Mouse (Mus musculus): Measurements from ENCODE around the gene Ptprs. TPM values are rescaled to one million over a fixed set of nuclear protein-coding genes. Genes with fewer than 3 reads are reported as not detected.

The Ptprs gene
- polyA plus RNA-seq, 1 experiment from 2014 or later = 5.3 TPM

GRCm38 (mm10) chr17:56453689-56454088 is 22.6 kb downstream of the Ptprs start:
- Histone ChIP-seq H3K27me3 (ENCODE audit: control insufficient read depth, insufficient read depth, low read depth, low read length) (no peaks in the 10 kb centered on the region), H3K4me1 (ENCODE audit: control insufficient read depth, low read depth, low read length) (no peaks in the 10 kb centered on the region), H3K9ac (ENCODE audit: low read depth, low read length) (no peak overlapping the region), H3K4me3 (ENCODE audit: low read depth, low read length) (no peak overlapping the region), H3K36me3 (ENCODE audit: control insufficient read depth, insufficient read depth) (no peaks in the 10 kb centered on the region), H3K4me2 (ENCODE audit: low read depth, low read length) (no peak overlapping the region), H3K27ac (ENCODE audit: low read length) (no peak overlapping the region), H3K9me3 (replicated peaks; ENCODE audit: control insufficient read depth, low read length) (no peaks in the 10 kb centered on the region)
- no peak for ATAC-seq (ENCODE audit: low read depth)
- WGBS (ENCODE audit: insufficient replicate concordance) = 73% methylated on average over 4 of the region's 4 CpGs

GRCm38 (mm10) chr17:56453251-56453650 is 23.0 kb downstream of the Ptprs start:
- Histone ChIP-seq H3K9me3 (replicated peaks; ENCODE audit: control insufficient read depth, low read length) (no peaks in the 10 kb centered on the region), H3K9ac (ENCODE audit: low read depth, low read length) (no peak overlapping the region), H3K4me3 (ENCODE audit: low read depth, low read length) (no peak overlapping the region), H3K27ac (ENCODE audit: low read length) (no peak overlapping the region), H3K4me1 (ENCODE audit: control insufficient read depth, low read depth, low read length) (no peaks in the 10 kb centered on the region), H3K4me2 (ENCODE audit: low read depth, low read length) (no peak overlapping the region), H3K27me3 (ENCODE audit: control insufficient read depth, insufficient read depth, low read depth, low read length) (no peaks in the 10 kb centered on the region), H3K36me3 (ENCODE audit: control insufficient read depth, insufficient read depth) (no peaks in the 10 kb centered on the region)
- ATAC-seq (ENCODE audit: low read depth) = no peak
- 68% methylated on average over 4 of the region's 4 CpGs for WGBS (ENCODE audit: insufficient replicate concordance)

GRCm38 (mm10) chr17:56447716-56448115 is 28.6 kb downstream of the Ptprs start:
- no peak overlapping the region for H3K4me2 ChIP-seq (ENCODE audit: low read depth, low read length)
- no peaks in the 10 kb centered on the region for H3K27me3 ChIP-seq (ENCODE audit: control insufficient read depth, insufficient read depth, low read depth, low read length)
- no peak overlapping the region for H3K27ac ChIP-seq (ENCODE audit: low read length)
- no peak for ATAC-seq (ENCODE audit: low read depth)
- no peak overlapping the region for H3K4me3 ChIP-seq (ENCODE audit: low read depth, low read length)
- no peak overlapping the region for H3K9ac ChIP-seq (ENCODE audit: low read depth, low read length)
- H3K4me1 ChIP-seq (ENCODE audit: control insufficient read depth, low read depth, low read length) = peaks cover 4% of the 10 kb centered on the region; the same call in 1 of the 2 replicates
- no peaks in the 10 kb centered on the region for H3K36me3 ChIP-seq (ENCODE audit: control insufficient read depth, insufficient read depth)
- WGBS (ENCODE audit: insufficient replicate concordance) = 71% methylated on average over 2 of the region's 2 CpGs
- no peaks in the 10 kb centered on the region for H3K9me3 ChIP-seq (replicated peaks; ENCODE audit: control insufficient read depth, low read length)

GRCm38 (mm10) chr17:56445397-56445796 is 30.9 kb downstream of the Ptprs start:
- H3K36me3 ChIP-seq (ENCODE audit: control insufficient read depth, insufficient read depth) = no peaks in the 10 kb centered on the region
- no peak for ATAC-seq (ENCODE audit: low read depth)
- no peaks in the 10 kb centered on the region for H3K27me3 ChIP-seq (ENCODE audit: control insufficient read depth, insufficient read depth, low read depth, low read length)
- no peak overlapping the region for H3K27ac ChIP-seq (ENCODE audit: low read length)
- no peak overlapping the region for H3K9ac ChIP-seq (ENCODE audit: low read depth, low read length)
- no peak overlapping the region for H3K4me2 ChIP-seq (ENCODE audit: low read depth, low read length)
- peaks cover 4% of the 10 kb centered on the region; the same call in 1 of the 2 replicates for H3K4me1 ChIP-seq (ENCODE audit: control insufficient read depth, low read depth, low read length)
- WGBS (ENCODE audit: insufficient replicate concordance) = 80% methylated on average over 14 of the region's 14 CpGs
- no peaks in the 10 kb centered on the region for H3K9me3 ChIP-seq (replicated peaks; ENCODE audit: control insufficient read depth, low read length)
- no peak overlapping the region for H3K4me3 ChIP-seq (ENCODE audit: low read depth, low read length)

GRCm38 (mm10) chr17:56444771-56445170 is 31.5 kb downstream of the Ptprs start:
- no peaks in the 10 kb centered on the region for H3K27me3 ChIP-seq (ENCODE audit: control insufficient read depth, insufficient read depth, low read depth, low read length)
- 56% methylated on average over 3 of the region's 3 CpGs for WGBS (ENCODE audit: insufficient replicate concordance)
- no peaks in the 10 kb centered on the region for H3K36me3 ChIP-seq (ENCODE audit: control insufficient read depth, insufficient read depth)
- H3K9me3 ChIP-seq (replicated peaks; ENCODE audit: control insufficient read depth, low read length) = no peaks in the 10 kb centered on the region
- ATAC-seq (ENCODE audit: low read depth) = no peak
- no peak overlapping the region for H3K27ac ChIP-seq (ENCODE audit: low read length)
- no peak overlapping the region for H3K4me3 ChIP-seq (ENCODE audit: low read depth, low read length)
- H3K9ac ChIP-seq (ENCODE audit: low read depth, low read length) = no peak overlapping the region
- H3K4me1 ChIP-seq (ENCODE audit: control insufficient read depth, low read depth, low read length) = peaks cover 4% of the 10 kb centered on the region; the same call in 1 of the 2 replicates
- H3K4me2 ChIP-seq (ENCODE audit: low read depth, low read length) = no peak overlapping the region

- Histone ChIP-seq H3K9me3 (replicated peaks; ENCODE audit: control insufficient read depth, low read length) (no peaks in the 10 kb centered on the region), H3K4me3 (ENCODE audit: low read depth, low read length) (no peak overlapping the region), H3K4me2 (ENCODE audit: low read depth, low read length) (no peak overlapping the region), H3K27me3 (ENCODE audit: control insufficient read depth, insufficient read depth, low read depth, low read length) (no peaks in the 10 kb centered on the region), H3K36me3 (ENCODE audit: control insufficient read depth, insufficient read depth) (no peaks in the 10 kb centered on the region), H3K9ac (ENCODE audit: low read depth, low read length) (no peak overlapping the region), H3K27ac (ENCODE audit: low read length) (no peak overlapping the region), H3K4me1 (ENCODE audit: control insufficient read depth, low read depth, low read length) (peaks cover 4% of the 10 kb centered on the region; the same call in 1 of the 2 replicates)
- ATAC-seq (ENCODE audit: low read depth) = no peak
- WGBS (ENCODE audit: insufficient replicate concordance) = 30% methylated on average over 5 of the region's 5 CpGs
These were observed 32.9 kb downstream of the Ptprs start for GRCm38 (mm10) chr17:56443341-56443795.

- Histone ChIP-seq H3K4me2 (ENCODE audit: low read depth, low read length) (no peak overlapping the region), H3K4me1 (ENCODE audit: control insufficient read depth, low read depth, low read length) (peaks cover 4% of the 10 kb centered on the region; the same call in 1 of the 2 replicates), H3K9me3 (replicated peaks; ENCODE audit: control insufficient read depth, low read length) (no peaks in the 10 kb centered on the region), H3K4me3 (ENCODE audit: low read depth, low read length) (no peak overlapping the region), H3K9ac (ENCODE audit: low read depth, low read length) (no peak overlapping the region), H3K27me3 (ENCODE audit: control insufficient read depth, insufficient read depth, low read depth, low read length) (no peaks in the 10 kb centered on the region), H3K27ac (ENCODE audit: low read length) (no peak overlapping the region), H3K36me3 (ENCODE audit: control insufficient read depth, insufficient read depth) (no peaks in the 10 kb centered on the region)
- WGBS (ENCODE audit: insufficient replicate concordance) = 57% methylated on average over 6 of the region's 6 CpGs
- no peak for ATAC-seq (ENCODE audit: low read depth)
These were observed 34.0 kb downstream of the Ptprs start for GRCm38 (mm10) chr17:56442316-56442715.

- no peak for ATAC-seq (ENCODE audit: low read depth)
- H3K27me3 ChIP-seq (ENCODE audit: control insufficient read depth, insufficient read depth, low read depth, low read length) = no peaks in the 10 kb centered on the region
- H3K27ac ChIP-seq (ENCODE audit: low read length) = no peak overlapping the region
- no peak overlapping the region for H3K9ac ChIP-seq (ENCODE audit: low read depth, low read length)
- 59% methylated on average over 15 of the region's 15 CpGs for WGBS (ENCODE audit: insufficient replicate concordance)
- H3K4me2 ChIP-seq (ENCODE audit: low read depth, low read length) = no peak overlapping the region
- H3K4me1 ChIP-seq (ENCODE audit: control insufficient read depth, low read depth, low read length) = peaks cover 4% of the 10 kb centered on the region; the same call in 1 of the 2 replicates
- H3K36me3 ChIP-seq (ENCODE audit: control insufficient read depth, insufficient read depth) = no peaks in the 10 kb centered on the region
- no peak overlapping the region for H3K4me3 ChIP-seq (ENCODE audit: low read depth, low read length)
- no peaks in the 10 kb centered on the region for H3K9me3 ChIP-seq (replicated peaks; ENCODE audit: control insufficient read depth, low read length)
These were observed 36.4 kb downstream of the Ptprs start for GRCm38 (mm10) chr17:56439731-56440460.

GRCm38 (mm10) chr17:56431582-56431981 is 44.7 kb downstream of the Ptprs start:
- H3K4me3 ChIP-seq (ENCODE audit: low read depth, low read length) = no peak overlapping the region
- no peak overlapping the region for H3K4me2 ChIP-seq (ENCODE audit: low read depth, low read length)
- H3K9me3 ChIP-seq (replicated peaks; ENCODE audit: control insufficient read depth, low read length) = no peaks in the 10 kb centered on the region
- no peak overlapping the region for H3K9ac ChIP-seq (ENCODE audit: low read depth, low read length)
- WGBS (ENCODE audit: insufficient replicate concordance) = 68% methylated on average over 3 of the region's 3 CpGs
- H3K4me1 ChIP-seq (ENCODE audit: control insufficient read depth, low read depth, low read length) = no peaks in the 10 kb centered on the region
- H3K36me3 ChIP-seq (ENCODE audit: control insufficient read depth, insufficient read depth) = no peaks in the 10 kb centered on the region
- H3K27ac ChIP-seq (ENCODE audit: low read length) = no peak overlapping the region
- 0 out of 2 replicates have a peak, but pooled peaks cover 2% of the 10 kb centered on the region for H3K27me3 ChIP-seq (ENCODE audit: control insufficient read depth, insufficient read depth, low read depth, low read length)
- ATAC-seq (ENCODE audit: low read depth) = no peak
